ENCODE assay signal across 11 mouse cellular contexts in the genomic region with DNA sequence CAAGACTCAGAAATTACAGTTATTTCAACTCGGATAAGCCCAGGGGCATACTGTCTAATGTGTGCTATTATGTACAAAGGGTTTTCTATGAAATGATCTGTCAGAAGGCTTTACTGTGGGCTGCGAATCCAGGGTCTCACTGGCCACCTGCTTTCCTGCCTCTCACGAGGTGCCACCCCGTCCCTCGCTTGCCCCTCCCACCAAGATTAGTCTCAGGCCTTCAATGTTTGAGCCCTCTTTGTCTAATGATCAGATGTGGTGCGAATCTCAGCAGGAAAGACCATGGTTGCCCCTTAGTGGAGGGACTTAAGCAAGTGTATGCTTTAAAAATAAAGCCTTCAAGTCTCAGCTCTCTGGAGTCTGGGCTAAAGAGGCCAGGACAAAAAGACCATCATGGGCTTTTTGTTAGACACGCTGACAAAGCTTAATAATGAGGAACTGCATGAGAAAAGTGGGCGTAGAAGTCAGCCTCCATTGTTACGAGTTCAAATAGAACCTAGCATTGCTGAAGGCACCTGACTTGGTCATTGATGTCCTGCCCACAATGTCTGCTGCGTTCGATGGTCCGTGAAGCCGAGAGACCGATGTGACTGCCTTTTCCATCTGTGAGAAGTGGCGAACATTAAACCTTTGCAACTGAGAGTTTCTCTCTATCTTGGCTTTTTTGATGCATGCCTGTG.
DNase-seq lines count a peak whose midpoint lies in the region; ATAC-seq and TF ChIP-seq lines count a peak whose summit lies in the region.
"Had no signal": no experiment of that assay in that cellular context is flagged by ENCODE, and none has a peak within 500 bp of the region (broad histone marks: within the 10 kb centered on the region; RNA-seq: fewer than 3 reads in every experiment).

No protein-coding gene starts in this region.

- TF ChIP-seq EP300 in heart, adult 2 months (IDR thresholded peaks at IDR 0.05; ENCODE audit: insufficient read depth, low read depth, low read length), result no peak
- no peak for TF ChIP-seq EP300 in lung, postnatal 0 days (IDR thresholded peaks at IDR 0.05)

- H3K36me3 ChIP-seq in heart, adult 2 months (ENCODE audit: control insufficient read depth, insufficient read depth, low read length), result no peaks in the 10 kb centered on the region
- H3K36me3 ChIP-seq in forebrain, embryonic 15.5 days, result no peaks in the 10 kb centered on the region
- H3K36me3 ChIP-seq in midbrain, embryonic 11.5 days (ENCODE audit: control insufficient read depth, insufficient read depth, low read length), result no peaks in the 10 kb centered on the region; the same call in 1 of the 2 replicates
- no peaks in the 10 kb centered on the region for H3K36me3 ChIP-seq in lung, postnatal 0 days (ENCODE audit: insufficient read depth, low read length)

- no peak overlapping the region for H3K27ac ChIP-seq in heart, adult 2 months
- H3K27ac ChIP-seq in forebrain, embryonic 15.5 days (replicated peaks), result no peak overlapping the region
- 0 out of 2 replicates have a peak overlapping the region, but pooled peaks have one; percentile 8 for H3K27ac ChIP-seq in midbrain, embryonic 11.5 days (ENCODE audit: low read depth, low read length)
- H3K27ac ChIP-seq in lung, postnatal 0 days (ENCODE audit: low read length), result no peak overlapping the region

- CTCF ChIA-PET in Patski (lab: Charles Lee), result no interaction called here

- no peak overlapping the region for H3K9ac ChIP-seq in heart, adult 2 months (ENCODE audit: low read depth, low read length)
- H3K9ac ChIP-seq in forebrain, embryonic 15.5 days (replicated peaks), result no peak overlapping the region
- H3K9ac ChIP-seq in midbrain, embryonic 11.5 days (ENCODE audit: low read length), result no peak overlapping the region
- no peak overlapping the region for H3K9ac ChIP-seq in lung, postnatal 0 days (replicated peaks; ENCODE audit: low read depth)

- H3K9me3 ChIP-seq in forebrain, embryonic 15.5 days, result no peaks in the 10 kb centered on the region
- no peaks in the 10 kb centered on the region for H3K9me3 ChIP-seq in midbrain, embryonic 11.5 days (ENCODE audit: control insufficient read depth, low read length)
- H3K9me3 ChIP-seq in lung, postnatal 0 days (ENCODE audit: low read length), result no peaks in the 10 kb centered on the region

- intact Hi-C loops in heart, adult 2 months (cut with DNase I), result no loop called here

- WGBS in heart, adult 2 months, result 86% methylated on average over 15 of the region's 15 CpGs
- 14% methylated on average over 15 of the region's 15 CpGs for WGBS in forebrain, embryonic 15.5 days
- WGBS in midbrain, embryonic 11.5 days, result 24% methylated on average over 15 of the region's 15 CpGs
- 81% methylated on average over 15 of the region's 15 CpGs for WGBS in lung, postnatal 0 days

- POLR2A ChIA-PET in Patski (lab: Charles Lee), result no interaction called here

- TF ChIP-seq POLR2A in heart, adult 2 months (IDR thresholded peaks at IDR 0.05; ENCODE audit: insufficient read depth, low read depth, low read length), result no peak

- no peak overlapping the region for H3K4me3 ChIP-seq in heart, adult 2 months
- no peak overlapping the region for H3K4me3 ChIP-seq in forebrain, embryonic 15.5 days
- H3K4me3 ChIP-seq in midbrain, embryonic 11.5 days (ENCODE audit: low read depth, low read length), result no peak overlapping the region
- no peak overlapping the region for H3K4me3 ChIP-seq in lung, postnatal 0 days (ENCODE audit: low read depth, low read length)

- H3K79me2 ChIP-seq in heart, adult 2 months (replicated peaks; ENCODE audit: control insufficient read depth, insufficient read depth, low read length), result 0 out of 2 replicates have a peak, but pooled peaks cover 3% of the 10 kb centered on the region

- no peak for DNase-seq in heart, adult 2 months
- DNase-seq in heart, postnatal 4 days, result no peak
- no peak for DNase-seq in Patski (ENCODE audit: low read depth, low spot score)
- DNase-seq in midbrain, embryonic 11.5 days (ENCODE audit: low spot score, missing footprints), result peak; percentile 91
- no peak for DNase-seq in lung, postnatal 0 days (ENCODE audit: low spot score)
- no peak for DNase-seq in adrenal gland, adult 2 months
- no peak for DNase-seq in heart, adult 8-10 months (ENCODE audit: low spot score)
- DNase-seq: adrenal gland, postnatal 36 days; heart, adult 11 months; lung, adult 18-20 months had no signal

- H3K4me2 ChIP-seq in forebrain, embryonic 15.5 days (replicated peaks), result no peak overlapping the region
- H3K4me2 ChIP-seq in midbrain, embryonic 11.5 days, result no peak overlapping the region
- no peak overlapping the region for H3K4me2 ChIP-seq in lung, postnatal 0 days (replicated peaks; ENCODE audit: low read depth, low read length)

- in situ Hi-C loops in Patski (cut with MboI; ENCODE audit: low pct_unique_long_range_greater_than_20kb), result no loop called here

- no peaks in the 10 kb centered on the region for H3K27me3 ChIP-seq in heart, adult 2 months (ENCODE audit: control insufficient read depth, insufficient read depth, low read length)
- H3K27me3 ChIP-seq in Patski, result no peaks in the 10 kb centered on the region
- H3K27me3 ChIP-seq in forebrain, embryonic 15.5 days, result no peaks in the 10 kb centered on the region
- H3K27me3 ChIP-seq in midbrain, embryonic 11.5 days (ENCODE audit: control insufficient read depth, insufficient read depth, low read length), result no peaks in the 10 kb centered on the region
- no peaks in the 10 kb centered on the region for H3K27me3 ChIP-seq in lung, postnatal 0 days (replicated peaks; ENCODE audit: insufficient read depth, low read length)

- H3K4me1 ChIP-seq in heart, adult 2 months (ENCODE audit: control insufficient read depth, insufficient read depth, low read length), result peaks cover 7% of the 10 kb centered on the region
- H3K4me1 ChIP-seq in forebrain, embryonic 15.5 days, result peaks cover 14% of the 10 kb centered on the region; the same call in 1 of the 2 replicates
- peaks cover 15% of the 10 kb centered on the region for H3K4me1 ChIP-seq in midbrain, embryonic 11.5 days (ENCODE audit: control insufficient read depth, insufficient read depth, low read length)
- H3K4me1 ChIP-seq in lung, postnatal 0 days (ENCODE audit: insufficient read depth, low read depth, low read length), result peaks cover 4% of the 10 kb centered on the region; the same call in 1 of the 2 replicates

- peak; percentile 2 for ATAC-seq in Patski
- peak; percentile 55 for ATAC-seq in forebrain, embryonic 15.5 days (replicated peaks)
- ATAC-seq in midbrain, embryonic 11.5 days (ENCODE audit: low FRiP score), result peak; percentile 83
- no peak for ATAC-seq in lung, postnatal 0 days

- 0 out of 2 replicates have a peak, but pooled peaks have one; percentile 3 for TF ChIP-seq CTCF in heart, adult 2 months (IDR thresholded peaks at IDR 0.05)
- no peak for TF ChIP-seq CTCF in Patski (IDR thresholded peaks at IDR 0.05)
- TF ChIP-seq CTCF in lung, postnatal 0 days (IDR thresholded peaks at IDR 0.05), result no peak
